Mouse (Mus musculus): ENCODE measurements around the gene Dyrk3.

The Dyrk3 gene

GRCm38 (mm10) chr1:131138191-131139016, at the start of gene Dyrk3:
Gene Dyrk3 (minus strand): TSS chr1:131138340.
- DNase-seq (ENCODE audit: extremely low read depth, insufficient read length, low spot score) = peak; percentile 97

GRCm38 (mm10) chr1:131187856-131188255, 49.7 kb upstream of the Dyrk3 start:
- no peak for DNase-seq (ENCODE audit: extremely low read depth, insufficient read length, low spot score)

- DNase-seq (ENCODE audit: extremely low read depth, insufficient read length, low spot score) = no peak
These were observed 48.9 kb upstream of the Dyrk3 start for GRCm38 (mm10) chr1:131186995-131187394.

GRCm38 (mm10) chr1:131185821-131186506, 47.8 kb upstream of the Dyrk3 start:
- DNase-seq (ENCODE audit: extremely low read depth, insufficient read length, low spot score) = no peak

GRCm38 (mm10) chr1:131184956-131185660, 47.0 kb upstream of the Dyrk3 start:
- no peak for DNase-seq (ENCODE audit: extremely low read depth, insufficient read length, low spot score)

GRCm38 (mm10) chr1:131184253-131184955, 46.3 kb upstream of the Dyrk3 start:
- peak; percentile 70 for DNase-seq (ENCODE audit: extremely low read depth, insufficient read length, low spot score)

GRCm38 (mm10) chr1:131183201-131183600, 45.1 kb upstream of the Dyrk3 start:
- DNase-seq (ENCODE audit: extremely low read depth, insufficient read length, low spot score) = no peak

- peak; percentile 62 for DNase-seq (ENCODE audit: extremely low read depth, insufficient read length, low spot score)
These were observed 43.7 kb upstream of the Dyrk3 start for GRCm38 (mm10) chr1:131181642-131182527.

GRCm38 (mm10) chr1:131180386-131180785, 42.2 kb upstream of the Dyrk3 start:
- no peak for DNase-seq (ENCODE audit: extremely low read depth, insufficient read length, low spot score)

- DNase-seq (ENCODE audit: extremely low read depth, insufficient read length, low spot score) = no peak
These were observed 39.9 kb upstream of the Dyrk3 start for GRCm38 (mm10) chr1:131178083-131178482.

- no peak for DNase-seq (ENCODE audit: extremely low read depth, insufficient read length, low spot score)
These were observed 39.1 kb upstream of the Dyrk3 start for GRCm38 (mm10) chr1:131177249-131177648.

GRCm38 (mm10) chr1:131175819-131176218, 37.7 kb upstream of the Dyrk3 start:
- DNase-seq (ENCODE audit: extremely low read depth, insufficient read length, low spot score) = no peak

GRCm38 (mm10) chr1:131175189-131175588, 37.0 kb upstream of the Dyrk3 start:
- no peak for DNase-seq (ENCODE audit: extremely low read depth, insufficient read length, low spot score)

GRCm38 (mm10) chr1:131174299-131174861, 36.2 kb upstream of the Dyrk3 start:
- no peak for DNase-seq (ENCODE audit: extremely low read depth, insufficient read length, low spot score)

- DNase-seq (ENCODE audit: extremely low read depth, insufficient read length, low spot score) = no peak
These were observed 35.7 kb upstream of the Dyrk3 start for GRCm38 (mm10) chr1:131173809-131174208.

GRCm38 (mm10) chr1:131173001-131173400, 34.9 kb upstream of the Dyrk3 start:
- no peak for DNase-seq (ENCODE audit: extremely low read depth, insufficient read length, low spot score)

- DNase-seq (ENCODE audit: extremely low read depth, insufficient read length, low spot score) = no peak
These were observed 29.5 kb upstream of the Dyrk3 start for GRCm38 (mm10) chr1:131167612-131168011.

- no peak for DNase-seq (ENCODE audit: extremely low read depth, insufficient read length, low spot score)
These were observed 26.3 kb upstream of the Dyrk3 start for GRCm38 (mm10) chr1:131164427-131164826.

- no peak for DNase-seq (ENCODE audit: extremely low read depth, insufficient read length, low spot score)
These were observed 23.0 kb upstream of the Dyrk3 start for GRCm38 (mm10) chr1:131161091-131161490.
